Mouse (Mus musculus) CH12.LX (cell line): ENCODE data around the gene Sema5b. TPM values are rescaled to one million over a fixed set of nuclear protein-coding genes. Genes with fewer than 3 reads are reported as not detected.

Experiments used
- DNase-seq: peaks from one replicate; pipeline ENCODE4 v3.0.0-alpha.2; 2013; ENCODE audit errors: extremely low read depth
- H3K27ac ChIP-seq: 2 replicates; pipeline ENCODE4 v1.5.1; 2012; ENCODE audit warnings: low read depth, mild to moderate bottlenecking, control low read depth, moderate library complexity; ENCODE audit not compliant: insufficient read depth
- H3K27me3 ChIP-seq: replicated peaks from 2 replicates; pipeline ENCODE3; 2012; ENCODE audit warnings: inconsistent platforms
- H3K36me3 ChIP-seq, 2 experiments: replicated peaks in 1 of 2; 2 replicates each; pipeline versions ENCODE3 to v1.6.1; 2012; ENCODE audit warnings: inconsistent platforms in 1 of 2, low read length in 1 of 2, mild to moderate bottlenecking in 1 of 2, mixed read lengths in 1 of 2, moderate library complexity in 1 of 2; ENCODE audit not compliant: control insufficient read depth in 1 of 2, insufficient read depth in 1 of 2
- H3K4me1 ChIP-seq, 2 experiments: 2 replicates each; pipeline ENCODE4 v1.6.1; 2012; ENCODE audit warnings: inconsistent platforms in 1 of 2, moderate library complexity in 1 of 2; ENCODE audit not compliant: insufficient read depth in 2 of 2, control insufficient read depth in 1 of 2
- H3K4me2 ChIP-seq: 2 replicates; pipeline ENCODE4 v1.6.1; 2012; ENCODE audit warnings: low read depth, mild to moderate bottlenecking, control low read depth; ENCODE audit not compliant: poor library complexity, insufficient read depth, severe bottlenecking
- H3K4me3 ChIP-seq, 3 experiments: fragments of 150-350 bp in 1 of 3; sonication (generic) in 1 of 3; replicated peaks in 1 of 3; 2 replicates each; pipeline versions ENCODE3 to v1.5.1; 2011 to 2012; ENCODE audit warnings: low read depth in 2 of 3, low read length in 2 of 3, mild to moderate bottlenecking in 2 of 3, moderate library complexity in 2 of 3, control low read depth in 1 of 3, improper control_type of control experiment in 1 of 3, inconsistent platforms in 1 of 3, mixed read lengths in 1 of 3; ENCODE audit not compliant: poor library complexity in 1 of 3
- H3K79me2 ChIP-seq: replicated peaks from 2 replicates; pipeline ENCODE4 v1.6.1; 2012; ENCODE audit warnings: mild to moderate bottlenecking, moderate library complexity; ENCODE audit not compliant: control insufficient read depth, poor library complexity, insufficient read depth, severe bottlenecking; ENCODE audit errors: extremely low read depth
- H3K9ac ChIP-seq: 2 replicates; pipeline ENCODE4 v1.6.1; 2012; ENCODE audit warnings: low read depth, mild to moderate bottlenecking, control low read depth, moderate library complexity; ENCODE audit not compliant: insufficient read depth
- H3K9me3 ChIP-seq: replicated peaks from 2 replicates; pipeline ENCODE3; 2012; ENCODE audit warnings: low read length, inconsistent platforms, mixed read lengths
- BHLHE40 ChIP-seq: IDR thresholded peaks from 2 replicates; pipeline ENCODE4 v1.6.1; 2011; ENCODE audit warnings: mild to moderate bottlenecking, low read depth, low read length, improper control_type of control experiment
- CHD2 ChIP-seq: IDR thresholded peaks from 2 replicates; pipeline ENCODE4 v1.6.1; 2011; ENCODE audit warnings: low read length, improper control_type of control experiment
- EP300 ChIP-seq: IDR thresholded peaks from 2 replicates; pipeline ENCODE4 v1.6.1; 2011; ENCODE audit warnings: low read length, improper control_type of control experiment
- ETS1 ChIP-seq: conservative IDR thresholded peaks from 2 replicates; pipeline ENCODE4 v1.6.1; 2012; ENCODE audit warnings: low read depth, mild to moderate bottlenecking, inconsistent platforms, low read length, improper control_type of control experiment, moderate library complexity
- IRF4 ChIP-seq: IDR thresholded peaks from 2 replicates; pipeline ENCODE4 v1.6.1; 2014; ENCODE audit warnings: low read depth, mild to moderate bottlenecking, inconsistent platforms, low read length, improper control_type of control experiment
- MAFK ChIP-seq: IDR thresholded peaks from 2 replicates; pipeline ENCODE4 v1.6.1; 2011; ENCODE audit warnings: low read length, improper control_type of control experiment; ENCODE audit not compliant: insufficient replicate concordance
- MAX ChIP-seq: IDR thresholded peaks from 2 replicates; pipeline ENCODE4 v1.6.1; 2011; ENCODE audit warnings: low read length, improper control_type of control experiment
- MAZ ChIP-seq: IDR thresholded peaks from 2 replicates; pipeline ENCODE4 v1.6.1; 2012; ENCODE audit warnings: low read depth, mild to moderate bottlenecking, inconsistent platforms, low read length, improper control_type of control experiment, moderate library complexity
- MEF2A ChIP-seq: IDR thresholded peaks from 2 replicates; pipeline ENCODE4 v1.6.1; 2014; ENCODE audit warnings: low read depth, mild to moderate bottlenecking, inconsistent platforms, low read length, improper control_type of control experiment, borderline replicate concordance
- MYC ChIP-seq: IDR thresholded peaks from 2 replicates; pipeline ENCODE4 v1.6.1; 2011; ENCODE audit warnings: low read depth, mild to moderate bottlenecking, improper control_type of control experiment, low read length
- NELFE ChIP-seq: IDR thresholded peaks from 2 replicates; pipeline ENCODE4 v1.6.1; 2011; ENCODE audit warnings: low read depth, low read length, improper control_type of control experiment
- NRF1 ChIP-seq: IDR thresholded peaks from 2 replicates; pipeline ENCODE4 v1.6.1; 2014; ENCODE audit warnings: low read depth, mild to moderate bottlenecking, inconsistent platforms, low read length, improper control_type of control experiment, moderate library complexity
- POLR2A ChIP-seq: IDR thresholded peaks from 2 replicates; pipeline ENCODE4 v1.6.1; 2011; ENCODE audit warnings: low read depth, mild to moderate bottlenecking, improper control_type of control experiment, low read length
- POLR2AphosphoS2 ChIP-seq: IDR thresholded peaks from 2 replicates; pipeline ENCODE4 v1.6.1; 2011; ENCODE audit warnings: low read depth, low read length, improper control_type of control experiment
- SIN3A ChIP-seq: IDR thresholded peaks from 2 replicates; pipeline ENCODE4 v1.6.1; 2012; ENCODE audit warnings: low read length, improper control_type of control experiment, inconsistent platforms
- SMC3 ChIP-seq: IDR thresholded peaks from 2 replicates; pipeline ENCODE4 v1.6.1; 2011; ENCODE audit warnings: low read depth, low read length, improper control_type of control experiment
- TCF12 ChIP-seq: IDR thresholded peaks from 2 replicates; pipeline ENCODE4 v1.6.1; 2014; ENCODE audit warnings: low read depth, mild to moderate bottlenecking, inconsistent platforms, low read length, improper control_type of control experiment
- UBTF ChIP-seq: IDR thresholded peaks from 2 replicates; pipeline ENCODE4 v1.6.1; 2012; ENCODE audit warnings: low read depth, mild to moderate bottlenecking, inconsistent platforms, low read length, improper control_type of control experiment, moderate library complexity
- USF1 ChIP-seq: IDR thresholded peaks from 2 replicates; pipeline ENCODE4 v1.6.1; 2014; ENCODE audit warnings: low read depth, mild to moderate bottlenecking, inconsistent platforms, low read length, improper control_type of control experiment
- ZC3H11A ChIP-seq: IDR thresholded peaks from 2 replicates; pipeline ENCODE4 v1.6.1; 2012; ENCODE audit warnings: low read depth, mild to moderate bottlenecking, inconsistent platforms, low read length, improper control_type of control experiment
- ZMIZ1 ChIP-seq: IDR thresholded peaks from 2 replicates; pipeline ENCODE4 v1.6.1; 2012; ENCODE audit warnings: low read depth, mild to moderate bottlenecking, inconsistent platforms, low read length, improper control_type of control experiment
- dilution Hi-C: fragments of 300-500 bp; cut with MboI; formaldehyde crosslinking; loops from 2 replicates; pipeline ENCODE4 v1.14.3; 2020; ENCODE audit warnings: low sequenced_read_pairs; ENCODE audit not compliant: extremely low pct_unique_long_range_greater_than_20kb, extremely low pct_ligation_motif_present
- in situ Hi-C: fragments of 300-500 bp; cut with MboI; formaldehyde crosslinking; loops from 3 replicates; pipeline ENCODE4 v1.14.3; 2019; ENCODE audit warnings: low sequenced_read_pairs, low pct_ligation_motif_present, low pct_unique_long_range_greater_than_20kb, mixed read lengths
- polyA plus RNA-seq: library from polyadenylated mRNA; unstranded; fragments of >175 nt; gene quantifications from 2 replicates; pipeline ENCODE4 v1.2.1, GENCODE M21; 2012; ENCODE audit warnings: low read depth; ENCODE audit not compliant: insufficient read length
- total RNA-seq, 2 experiments: library from RNA; depleted of rRNA; stranded (reverse); fragments of 300-350 nt in 1 of 2; fragments of >200 nt in 1 of 2; gene quantifications; 2 replicates each; pipeline ENCODE4 v1.2.3; 2012 to 2014

The Sema5b gene
- total and polyA plus RNA-seq, 3 experiments, result 0.04 TPM; not detected in 2

GRCm38 (mm10) chr16:35549354-35549753 is 8.4 kb downstream of the Sema5b start:
- H3K4me2 ChIP-seq, result no peak overlapping the region
- no peak overlapping the region for H3K4me3 ChIP-seq
- no peaks in the 10 kb centered on the region for H3K79me2 ChIP-seq
- dilution Hi-C loops, result no loop called here
- H3K27ac ChIP-seq, result no peak overlapping the region
- H3K9ac ChIP-seq, result no peak overlapping the region
- TF ChIP-seq BHLHE40 (no peak), POLR2AphosphoS2 (no peak), MAX (no peak), TCF12 (no peak), NRF1 (no peak), SIN3A (no peak), ZMIZ1 (no peak), USF1 (no peak), MYC (no peak), UBTF (no peak), ETS1 (no peak), IRF4 (no peak), SMC3 (no peak), MAZ (no peak), NELFE (no peak), CHD2 (no peak), ZC3H11A (no peak), EP300 (no peak), POLR2A (no peak), MEF2A (no peak)
- TF ChIP-seq, all 38 proteins: peak for 0
- no peak for DNase-seq
- in situ Hi-C loops, result loop anchor here (10.0 kb wide), 1 partner anchor 75 kb away; no protein-coding TSS in a partner anchor
- Histone ChIP-seq H3K36me3 (no peaks in the 10 kb centered on the region), H3K4me1 (no peaks in the 10 kb centered on the region), H3K27me3 (peaks cover 93% of the 10 kb centered on the region), H3K9me3 (no peaks in the 10 kb centered on the region)

GRCm38 (mm10) chr16:35555596-35556482 is 14.9 kb downstream of the Sema5b start:
- Histone ChIP-seq H3K36me3 (no peaks in the 10 kb centered on the region), H3K79me2 (no peaks in the 10 kb centered on the region), H3K27me3 (peaks cover 94% of the 10 kb centered on the region), H3K9me3 (no peaks in the 10 kb centered on the region), H3K4me2 (no peak overlapping the region), H3K4me3 (no peak overlapping the region), H3K9ac (no peak overlapping the region), H3K27ac (no peak overlapping the region), H3K4me1 (no peaks in the 10 kb centered on the region)
- in situ Hi-C loops (no loop called here), dilution Hi-C loops (no loop called here)
- TF ChIP-seq MAZ, result no peak
- TF ChIP-seq POLR2A, result no peak
- TF ChIP-seq MAFK, result no peak
- TF ChIP-seq UBTF, result no peak
- no peak for TF ChIP-seq TCF12
- no peak for DNase-seq
